Mouse (Mus musculus): Measurements from ENCODE around the gene Myo16. TPM values are rescaled to one million over a fixed set of nuclear protein-coding genes. Genes with fewer than 3 reads are reported as not detected.

Gene Myo16
- polyA plus RNA-seq, 1 experiment from 2014 or later = 5.5 TPM

DNA sequence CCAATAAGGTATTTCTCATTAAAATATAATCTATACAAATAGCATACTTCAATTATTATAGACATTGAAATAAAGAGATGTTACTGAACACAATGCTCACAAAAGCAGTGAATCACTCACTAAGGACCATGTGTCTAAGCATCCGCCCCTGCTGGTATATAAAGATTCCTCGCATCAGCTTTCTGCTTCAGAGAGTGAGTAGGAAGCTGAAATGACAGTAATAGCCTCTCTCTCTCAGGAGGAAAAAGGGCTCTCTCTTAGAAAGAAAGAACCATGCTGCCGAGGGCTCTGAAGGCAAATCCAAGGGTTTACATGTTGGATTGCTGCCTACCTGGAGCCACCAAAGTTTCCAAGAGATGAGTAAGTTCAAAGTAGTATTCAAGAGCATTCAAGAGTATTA, 392.2 kb downstream of the Myo16 start:
- Histone ChIP-seq H3K4me1 (replicated peaks) (no peaks in the 10 kb centered on the region), H3K36me3 (no peaks in the 10 kb centered on the region), H3K9me3 (peaks cover 4% of the 10 kb centered on the region; the same call in 1 of the 2 replicates), H3K4me3 (no peak overlapping the region), H3K9ac (no peak overlapping the region), H3K4me2 (no peak overlapping the region), H3K27me3 (no peaks in the 10 kb centered on the region), H3K27ac (no peak overlapping the region)
- no peak for ATAC-seq (ENCODE audit: low FRiP score)
- WGBS = 89% methylated on average over 3 of the region's 3 CpGs

DNA sequence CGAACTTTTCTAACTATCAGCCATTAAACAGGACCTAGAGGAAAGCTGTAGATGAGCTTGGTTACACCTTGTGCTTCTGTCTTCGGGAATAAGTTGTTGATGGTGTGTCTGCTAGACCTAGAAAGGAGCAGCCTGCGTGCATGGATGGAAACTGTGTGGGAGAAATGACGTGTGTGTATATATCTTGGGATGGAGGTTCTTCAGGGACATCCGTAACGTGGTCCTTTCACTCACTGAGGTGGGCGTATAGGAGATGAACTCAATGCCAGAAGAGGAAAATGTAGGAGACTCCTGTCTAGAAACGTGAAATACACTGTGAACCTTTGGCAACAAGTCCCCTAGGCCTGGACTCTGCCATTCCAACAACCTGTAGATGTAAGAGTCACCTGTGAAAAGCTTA, 392.8 kb downstream of the Myo16 start:
- H3K9ac ChIP-seq = no peak overlapping the region
- no peak overlapping the region for H3K4me2 ChIP-seq
- ATAC-seq (ENCODE audit: low FRiP score) = no peak
- no peaks in the 10 kb centered on the region for H3K4me1 ChIP-seq (replicated peaks)
- WGBS = 94% methylated on average over 8 of the region's 8 CpGs
- H3K27ac ChIP-seq = no peak overlapping the region
- no peak overlapping the region for H3K4me3 ChIP-seq
- H3K27me3 ChIP-seq = no peaks in the 10 kb centered on the region
- H3K36me3 ChIP-seq = no peaks in the 10 kb centered on the region
- H3K9me3 ChIP-seq = peaks cover 4% of the 10 kb centered on the region; the same call in 1 of the 2 replicates

DNA sequence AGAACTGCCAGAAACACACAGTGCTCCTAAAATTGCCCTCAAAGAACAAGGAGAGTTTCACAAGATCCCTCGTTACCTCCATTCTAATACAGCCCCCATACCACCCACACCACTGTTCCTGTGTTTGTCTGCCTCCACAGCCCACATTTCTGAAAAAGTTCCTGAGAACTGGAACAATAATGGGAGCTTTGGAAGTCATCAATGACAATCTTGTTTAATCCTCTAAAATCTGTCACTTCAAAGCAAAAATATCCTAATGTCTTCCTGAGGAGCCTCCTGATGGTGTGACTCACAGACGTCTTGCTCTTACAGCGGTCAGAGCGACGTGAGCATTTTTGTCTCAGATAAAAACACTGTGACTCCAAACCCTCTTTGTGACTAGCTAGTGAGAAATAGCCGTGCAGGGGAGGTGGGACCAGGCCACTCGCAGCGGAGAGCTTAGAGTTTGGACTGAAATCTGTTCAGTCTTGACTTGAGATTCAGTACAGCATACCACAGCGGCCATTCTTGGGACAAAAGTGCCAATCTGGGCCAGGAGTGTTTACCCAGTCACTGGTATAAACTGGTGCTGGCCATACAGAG, 394.4 kb downstream of the Myo16 start:
- no peak overlapping the region for H3K4me3 ChIP-seq
- H3K9ac ChIP-seq = no peak overlapping the region
- no peaks in the 10 kb centered on the region for H3K27me3 ChIP-seq
- H3K36me3 ChIP-seq = no peaks in the 10 kb centered on the region
- no peaks in the 10 kb centered on the region for H3K4me1 ChIP-seq (replicated peaks)
- no peak overlapping the region for H3K27ac ChIP-seq
- ATAC-seq (ENCODE audit: low FRiP score) = no peak
- H3K9me3 ChIP-seq = peaks cover 4% of the 10 kb centered on the region; the same call in 1 of the 2 replicates
- 69% methylated on average over 9 of the region's 9 CpGs for WGBS
- H3K4me2 ChIP-seq = no peak overlapping the region

DNA sequence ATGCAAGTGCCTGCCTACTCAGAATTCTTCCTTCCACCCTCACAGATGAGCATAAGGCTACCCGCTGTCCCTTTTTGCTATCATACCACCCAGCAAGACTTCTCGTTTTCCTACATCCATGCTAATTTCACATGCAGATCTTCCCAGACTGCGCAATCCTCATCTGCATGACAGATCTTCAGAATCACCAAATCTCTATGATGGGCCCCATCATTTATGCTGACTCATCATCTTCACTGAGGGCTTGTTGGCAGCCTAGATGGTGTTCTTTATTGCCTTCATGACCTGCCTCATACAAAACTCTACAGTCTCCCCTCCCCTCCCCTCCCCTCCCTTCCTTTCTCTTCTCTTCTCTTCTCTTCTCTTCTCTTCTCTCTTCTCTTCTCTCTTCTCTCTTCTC, 395.7 kb downstream of the Myo16 start:
- Histone ChIP-seq H3K4me3 (no peak overlapping the region), H3K27ac (no peak overlapping the region), H3K4me2 (no peak overlapping the region), H3K27me3 (no peaks in the 10 kb centered on the region), H3K9me3 (no peaks in the 10 kb centered on the region), H3K36me3 (0 out of 2 replicates have a peak, but pooled peaks cover under 1% of the 10 kb centered on the region), H3K4me1 (replicated peaks) (no peaks in the 10 kb centered on the region), H3K9ac (no peak overlapping the region)
- 91% methylated on average over 3 of the region's 3 CpGs for WGBS
- ATAC-seq (ENCODE audit: low FRiP score) = no peak

DNA sequence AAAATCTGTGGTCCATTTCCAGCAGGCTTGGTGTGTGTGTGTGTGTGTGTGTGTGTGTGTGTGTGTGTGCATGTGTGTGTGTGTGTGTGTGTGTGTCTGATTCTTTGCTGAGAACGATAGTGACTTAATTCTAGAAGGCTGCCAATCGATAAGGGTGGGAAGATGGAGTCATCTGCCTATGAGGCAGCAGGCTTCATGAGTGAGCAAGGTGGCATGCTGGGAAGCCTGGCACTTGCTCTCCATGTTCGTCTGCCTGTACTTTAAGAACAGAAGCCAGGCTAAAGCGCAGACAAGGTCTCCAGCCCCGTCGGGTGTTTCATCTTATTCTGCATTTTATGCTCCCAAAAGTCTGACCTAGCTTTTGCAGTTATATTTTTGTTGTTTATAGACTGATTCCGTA, 404.2 kb downstream of the Myo16 start:
- Histone ChIP-seq H3K9ac (no peak overlapping the region), H3K36me3 (0 out of 2 replicates have a peak, but pooled peaks cover 2% of the 10 kb centered on the region), H3K4me1 (replicated peaks) (peaks cover 25% of the 10 kb centered on the region), H3K9me3 (no peaks in the 10 kb centered on the region), H3K27me3 (no peaks in the 10 kb centered on the region; the same call in 1 of the 2 replicates), H3K27ac (no peak overlapping the region), H3K4me3 (no peak overlapping the region), H3K4me2 (no peak overlapping the region)
- 72% methylated on average over 7 of the region's 7 CpGs for WGBS
- ATAC-seq (ENCODE audit: low FRiP score) = no peak

DNA sequence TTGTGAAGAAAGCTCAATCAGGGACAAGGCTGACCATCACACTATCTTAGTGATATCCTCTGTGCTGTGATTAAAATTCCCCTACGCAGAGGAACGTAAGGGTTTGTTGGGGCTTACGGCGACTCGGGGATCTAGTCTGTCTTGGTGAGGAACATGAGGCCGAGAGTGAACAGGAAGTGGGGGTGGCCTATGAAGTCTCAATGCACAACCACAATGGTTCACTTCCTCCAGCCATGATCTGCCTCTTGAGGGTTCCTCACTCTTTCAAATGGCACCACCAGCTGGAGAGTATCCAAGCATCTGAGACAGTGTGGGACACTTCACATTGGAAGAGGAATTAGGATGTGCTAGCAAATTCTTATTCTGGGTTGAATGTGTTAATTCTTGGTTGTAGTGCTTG, 405.8 kb downstream of the Myo16 start:
- 0 out of 2 replicates have a peak, but pooled peaks cover 1% of the 10 kb centered on the region for H3K36me3 ChIP-seq
- no peak for ATAC-seq (ENCODE audit: low FRiP score)
- no peak overlapping the region for H3K9ac ChIP-seq
- H3K4me2 ChIP-seq = no peak overlapping the region
- 88% methylated on average over 6 of the region's 6 CpGs for WGBS
- H3K4me3 ChIP-seq = no peak overlapping the region
- H3K27ac ChIP-seq = no peak overlapping the region
- no peaks in the 10 kb centered on the region; the same call in 1 of the 2 replicates for H3K27me3 ChIP-seq
- no peaks in the 10 kb centered on the region for H3K9me3 ChIP-seq
- peaks cover 25% of the 10 kb centered on the region for H3K4me1 ChIP-seq (replicated peaks)

DNA sequence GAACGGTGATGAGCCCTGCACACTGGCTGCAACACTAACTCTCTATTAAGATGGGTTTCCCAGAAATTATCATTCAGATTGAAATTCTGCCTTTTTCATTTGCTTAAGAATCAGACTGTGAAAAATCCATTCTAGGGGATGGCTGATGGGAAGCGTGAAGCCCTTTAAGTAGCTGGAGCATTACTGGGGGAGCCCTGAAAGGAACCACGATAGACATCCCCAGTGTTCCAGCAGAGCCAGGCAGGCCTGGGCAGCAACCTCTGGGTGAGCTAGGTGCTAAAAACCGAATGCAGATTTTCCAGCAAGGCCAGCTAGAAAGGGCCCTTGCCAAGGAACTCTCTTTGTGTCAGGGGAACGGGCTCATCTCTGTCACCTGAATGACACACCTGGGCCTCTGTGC, 407.9 kb downstream of the Myo16 start:
- ATAC-seq (ENCODE audit: low FRiP score) = no peak
- Histone ChIP-seq H3K9ac (no peak overlapping the region; the same call in 1 of the 2 replicates), H3K4me3 (no peak overlapping the region), H3K27ac (peak overlapping the region; percentile 35), H3K27me3 (no peaks in the 10 kb centered on the region; the same call in 1 of the 2 replicates), H3K9me3 (no peaks in the 10 kb centered on the region), H3K4me2 (no peak overlapping the region), H3K36me3 (no peaks in the 10 kb centered on the region), H3K4me1 (replicated peaks) (peaks cover 28% of the 10 kb centered on the region)
- 69% methylated on average over 5 of the region's 5 CpGs for WGBS

DNA sequence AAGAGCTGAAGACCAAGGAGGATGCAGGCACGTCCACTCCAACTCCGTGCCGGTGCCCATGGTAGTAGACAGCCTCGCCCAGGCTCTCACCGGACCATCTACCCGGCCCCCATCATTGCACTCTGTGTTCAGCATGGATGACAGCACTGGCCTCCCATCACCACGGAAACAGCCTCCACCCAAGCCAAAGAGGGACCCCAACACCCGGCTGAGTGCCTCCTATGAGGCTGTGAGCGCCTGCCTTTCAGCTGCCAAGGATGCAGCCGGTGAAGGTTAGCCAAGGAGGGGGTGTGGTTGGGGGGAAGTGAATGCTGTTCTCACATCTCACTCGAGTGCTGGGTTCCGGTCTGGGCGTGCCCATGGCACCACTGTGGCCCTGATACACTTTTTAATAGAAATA, 408.3 kb downstream of the Myo16 start:
- ATAC-seq (ENCODE audit: low FRiP score) = 0 out of 2 replicates have a peak, but pooled peaks have one; percentile 49
- 59% methylated on average over 13 of the region's 13 CpGs for WGBS
- no peak overlapping the region for H3K4me3 ChIP-seq
- no peak overlapping the region; the same call in 1 of the 2 replicates for H3K9ac ChIP-seq
- no peaks in the 10 kb centered on the region for H3K36me3 ChIP-seq
- no peaks in the 10 kb centered on the region for H3K9me3 ChIP-seq
- H3K27ac ChIP-seq = peak overlapping the region; percentile 35
- H3K4me1 ChIP-seq (replicated peaks) = peaks cover 28% of the 10 kb centered on the region
- no peaks in the 10 kb centered on the region; the same call in 1 of the 2 replicates for H3K27me3 ChIP-seq
- H3K4me2 ChIP-seq = no peak overlapping the region

DNA sequence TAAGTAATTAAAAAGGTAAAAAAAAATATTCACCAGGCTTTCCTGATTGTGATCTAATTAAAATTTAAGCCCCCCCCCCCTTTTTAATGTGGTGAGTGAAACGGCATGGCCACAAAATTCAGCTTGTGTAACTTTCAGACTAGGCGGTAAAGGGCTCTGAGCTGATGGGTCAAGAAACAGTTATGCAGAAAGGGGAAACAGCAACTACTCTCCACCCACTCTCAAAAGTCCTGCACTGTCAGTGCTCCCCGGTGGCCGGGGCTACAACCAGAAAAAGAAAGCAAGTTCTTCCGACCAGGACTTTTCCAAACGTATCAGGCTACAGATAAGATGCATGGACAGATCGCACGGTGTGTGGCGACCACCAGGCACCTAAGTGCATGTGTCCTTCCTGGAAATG, 408.9 kb downstream of the Myo16 start:
- Histone ChIP-seq H3K9ac (no peak overlapping the region), H3K4me1 (replicated peaks) (peaks cover 26% of the 10 kb centered on the region), H3K4me2 (no peak overlapping the region), H3K27ac (no peak overlapping the region), H3K4me3 (no peak overlapping the region), H3K27me3 (no peaks in the 10 kb centered on the region), H3K9me3 (no peaks in the 10 kb centered on the region), H3K36me3 (no peaks in the 10 kb centered on the region)
- ATAC-seq (ENCODE audit: low FRiP score) = no peak
- WGBS = 90% methylated on average over 9 of the region's 9 CpGs

DNA sequence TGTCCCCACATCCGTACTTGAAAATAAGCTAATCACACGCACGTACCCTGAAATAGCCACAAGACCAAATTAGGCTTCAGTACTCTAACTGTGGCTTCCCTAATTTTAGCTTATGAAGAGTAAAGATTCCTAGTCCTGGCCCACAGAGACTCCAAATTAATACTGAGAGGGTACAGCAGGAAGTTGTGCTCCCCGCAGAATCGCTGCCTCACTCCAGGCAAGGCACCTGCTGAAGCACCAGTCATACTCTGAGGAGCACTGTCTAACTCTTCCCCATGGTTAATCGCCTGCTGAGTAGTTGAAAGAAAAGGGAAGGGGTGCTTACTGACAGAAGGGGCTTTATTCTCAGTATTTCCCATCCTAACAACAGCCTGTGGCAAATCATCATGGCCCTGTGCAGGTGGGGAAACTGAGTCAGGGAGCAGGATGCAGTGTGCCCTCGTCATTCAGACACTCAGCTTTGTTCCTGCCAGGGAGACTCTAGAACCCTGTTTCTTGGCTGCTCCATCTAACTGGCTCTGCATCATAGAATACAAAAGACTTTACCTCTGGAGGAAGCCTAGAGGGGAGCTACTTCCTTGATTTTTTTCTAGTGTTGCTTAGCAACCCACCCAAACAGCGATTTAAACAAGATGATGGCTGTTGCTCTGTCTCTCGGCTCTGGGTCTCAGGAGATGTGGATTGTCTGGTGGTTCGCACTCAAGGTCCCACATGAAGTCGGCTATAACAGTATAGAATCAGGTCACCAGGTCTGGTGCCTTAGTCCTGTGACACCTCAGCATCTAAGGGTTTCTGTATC, 411.7 kb downstream of the Myo16 start:
- Histone ChIP-seq H3K4me1 (replicated peaks) (peaks cover 23% of the 10 kb centered on the region), H3K9ac (no peak overlapping the region), H3K36me3 (peaks cover 11% of the 10 kb centered on the region; the same call in 1 of the 2 replicates), H3K4me3 (no peak overlapping the region), H3K9me3 (no peaks in the 10 kb centered on the region), H3K27me3 (0 out of 2 replicates have a peak, but pooled peaks cover 3% of the 10 kb centered on the region), H3K4me2 (no peak overlapping the region), H3K27ac (no peak overlapping the region)
- ATAC-seq (ENCODE audit: low FRiP score) = no peak
- 71% methylated on average over 11 of the region's 11 CpGs for WGBS

DNA sequence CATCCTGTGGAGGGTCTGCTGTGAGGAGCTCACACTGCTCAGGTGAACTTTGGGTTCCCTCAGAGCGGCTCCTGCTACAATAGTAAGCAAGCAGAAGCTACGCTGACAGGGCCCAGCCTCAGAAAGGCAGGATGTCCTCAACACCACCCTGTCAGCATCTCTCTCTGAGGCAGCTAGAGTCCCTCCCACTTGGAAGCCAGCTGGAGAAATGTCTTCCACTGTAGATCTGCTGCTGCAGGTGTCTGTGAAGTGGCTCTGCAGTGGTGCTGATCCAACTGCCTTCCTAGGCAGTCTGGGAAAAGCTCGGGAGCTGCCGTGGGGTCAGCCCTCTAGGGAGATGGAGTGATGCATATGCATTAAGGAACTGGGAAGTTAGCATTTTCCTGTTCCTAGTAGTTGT, 414.7 kb downstream of the Myo16 start:
- Histone ChIP-seq H3K9ac (no peak overlapping the region), H3K36me3 (peaks cover 17% of the 10 kb centered on the region; the same call in 1 of the 2 replicates), H3K9me3 (no peaks in the 10 kb centered on the region), H3K27ac (no peak overlapping the region), H3K4me1 (replicated peaks) (peaks cover 9% of the 10 kb centered on the region; the same call in 1 of the 2 replicates), H3K4me3 (no peak overlapping the region), H3K4me2 (no peak overlapping the region), H3K27me3 (0 out of 2 replicates have a peak, but pooled peaks cover 3% of the 10 kb centered on the region)
- 67% methylated on average over 4 of the region's 4 CpGs for WGBS
- ATAC-seq (ENCODE audit: low FRiP score) = no peak

DNA sequence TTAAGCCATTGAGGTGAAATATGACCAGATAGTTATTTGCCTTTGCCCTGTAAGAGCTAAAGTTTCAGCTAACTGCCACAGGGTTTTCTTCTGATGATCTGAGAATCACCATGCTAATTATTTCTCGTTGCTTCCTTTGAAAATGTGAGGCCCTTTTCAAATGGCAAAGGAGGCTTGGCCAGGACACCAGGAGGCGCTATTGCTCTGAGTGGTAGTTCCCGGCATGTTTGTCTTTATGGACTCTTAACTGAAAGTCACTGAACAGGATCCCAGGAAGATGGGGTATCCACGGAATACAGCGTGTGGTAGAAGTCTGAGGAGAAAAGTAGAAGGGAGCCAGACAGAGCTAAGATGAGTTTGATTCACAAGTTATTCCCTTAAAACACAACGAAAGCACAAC, 420.4 kb downstream of the Myo16 start:
- Histone ChIP-seq H3K4me1 (replicated peaks) (0 out of 2 replicates have a peak, but pooled peaks cover 4% of the 10 kb centered on the region), H3K4me3 (no peak overlapping the region), H3K4me2 (no peak overlapping the region), H3K27me3 (0 out of 2 replicates have a peak, but pooled peaks cover 3% of the 10 kb centered on the region), H3K36me3 (peaks cover 17% of the 10 kb centered on the region; the same call in 1 of the 2 replicates), H3K9ac (no peak overlapping the region), H3K27ac (no peak overlapping the region), H3K9me3 (no peaks in the 10 kb centered on the region)
- no peak for ATAC-seq (ENCODE audit: low FRiP score)
- 24% methylated on average over 6 of the region's 6 CpGs for WGBS
